23 mouse cellular contexts compared by ENCODE assay signal in genomic region chr4:88875435-88876095, GRCm38 (mm10). TPM values are rescaled to one million over a fixed set of nuclear protein-coding genes. Genes with fewer than 3 reads are reported as not detected.
DNase-seq lines count a peak whose midpoint lies in the region; ATAC-seq and TF ChIP-seq lines count a peak whose summit lies in the region.
"Had no signal": no experiment of that assay in that cellular context is flagged by ENCODE, and none has a peak within 500 bp of the region (broad histone marks: within the 10 kb centered on the region; RNA-seq: fewer than 3 reads in every experiment).

No protein-coding gene starts in this region.

- H3K4me2 ChIP-seq in stomach, embryonic 16.5 days (ENCODE audit: low read depth, low read length): no peak overlapping the region
- H3K4me2 ChIP-seq in stomach, postnatal 0 days (replicated peaks; ENCODE audit: low read depth): no peak overlapping the region
- H3K4me2 ChIP-seq in liver, embryonic 16.5 days (ENCODE audit: low read depth, low read length): 0 out of 2 replicates have a peak overlapping the region, but pooled peaks have one; percentile 17
- no peak overlapping the region for H3K4me2 ChIP-seq in hindbrain, embryonic 13.5 days
- H3K4me2 ChIP-seq: heart, embryonic 15.5 days; midbrain, embryonic 13.5 days; stomach, embryonic 15.5 days had no signal

- no peaks in the 10 kb centered on the region for H3K36me3 ChIP-seq in stomach, embryonic 16.5 days (ENCODE audit: control insufficient read depth, insufficient read depth, low read length)
- no peaks in the 10 kb centered on the region for H3K36me3 ChIP-seq in stomach, postnatal 0 days (ENCODE audit: control insufficient read depth, insufficient read depth, low read length)
- no peaks in the 10 kb centered on the region for H3K36me3 ChIP-seq in liver, embryonic 16.5 days (ENCODE audit: control insufficient read depth, insufficient read depth)
- no peaks in the 10 kb centered on the region for H3K36me3 ChIP-seq in hindbrain, embryonic 13.5 days
- H3K36me3 ChIP-seq: heart, embryonic 15.5 days; limb, embryonic 10.5 days; midbrain, embryonic 13.5 days; stomach, embryonic 15.5 days had no signal

- no peak overlapping the region for H3K27ac ChIP-seq in stomach, embryonic 16.5 days (ENCODE audit: low read length)
- no peak overlapping the region for H3K27ac ChIP-seq in stomach, postnatal 0 days (replicated peaks)
- H3K27ac ChIP-seq in liver, embryonic 16.5 days (ENCODE audit: low read length): no peak overlapping the region
- H3K27ac ChIP-seq in hindbrain, embryonic 13.5 days: no peak overlapping the region
- H3K27ac ChIP-seq: heart, adult 2 months; heart, embryonic 15.5 days; limb, embryonic 10.5 days; midbrain, embryonic 13.5 days; stomach, embryonic 15.5 days had no signal

- H3K27me3 ChIP-seq in stomach, embryonic 16.5 days (ENCODE audit: control insufficient read depth, insufficient read depth, low read length): no peaks in the 10 kb centered on the region
- no peaks in the 10 kb centered on the region for H3K27me3 ChIP-seq in stomach, postnatal 0 days (ENCODE audit: control insufficient read depth, insufficient read depth, low read length)
- H3K27me3 ChIP-seq in liver, embryonic 16.5 days (ENCODE audit: control insufficient read depth, insufficient read depth, low read depth, low read length): no peaks in the 10 kb centered on the region
- 0 out of 2 replicates have a peak, but pooled peaks cover 11% of the 10 kb centered on the region for H3K27me3 ChIP-seq in hindbrain, embryonic 13.5 days
- H3K27me3 ChIP-seq: heart, embryonic 15.5 days; stomach, embryonic 15.5 days had no signal

- H3K9me3 ChIP-seq in stomach, embryonic 16.5 days (replicated peaks; ENCODE audit: control insufficient read depth, low read length): no peaks in the 10 kb centered on the region
- H3K9me3 ChIP-seq in stomach, postnatal 0 days (ENCODE audit: control insufficient read depth, low read length): no peaks in the 10 kb centered on the region
- no peaks in the 10 kb centered on the region for H3K9me3 ChIP-seq in liver, embryonic 16.5 days (replicated peaks; ENCODE audit: control insufficient read depth, low read length)
- no peaks in the 10 kb centered on the region for H3K9me3 ChIP-seq in hindbrain, embryonic 13.5 days
- H3K9me3 ChIP-seq: heart, embryonic 15.5 days; limb, embryonic 10.5 days; midbrain, embryonic 13.5 days; stomach, embryonic 15.5 days had no signal

- no peak overlapping the region for H3K9ac ChIP-seq in stomach, embryonic 16.5 days (ENCODE audit: low read length)
- H3K9ac ChIP-seq in stomach, postnatal 0 days (ENCODE audit: low read length): no peak overlapping the region
- H3K9ac ChIP-seq in liver, embryonic 16.5 days (ENCODE audit: low read depth, low read length): 0 out of 2 replicates have a peak overlapping the region, but pooled peaks have one; percentile 9
- H3K9ac ChIP-seq in hindbrain, embryonic 13.5 days: no peak overlapping the region
- H3K9ac ChIP-seq: heart, embryonic 15.5 days; midbrain, embryonic 13.5 days; stomach, embryonic 15.5 days had no signal

- ATAC-seq in stomach, embryonic 16.5 days (ENCODE audit: insufficient read depth, low FRiP score): 0 out of 2 replicates have a peak, but pooled peaks have one; percentile 45
- ATAC-seq in stomach, postnatal 0 days (ENCODE audit: low FRiP score, low TSS enrichment): no peak
- peak; percentile 41 for ATAC-seq in inflammation-experienced regulatory T-cells, adult 6 months
- peak; percentile 91 for ATAC-seq in liver, embryonic 16.5 days (ENCODE audit: low read depth)
- no peak for ATAC-seq in hindbrain, embryonic 13.5 days (ENCODE audit: low FRiP score)
- ATAC-seq: midbrain, embryonic 13.5 days had no signal

- DNase-seq in stomach, postnatal 0 days (ENCODE audit: low spot score): no peak
- no peak for DNase-seq in embryo, embryonic 9.5 days (ENCODE audit: extremely low spot score)
- DNase-seq in left cerebral cortex, adult 9 months (ENCODE audit: low spot score in 2 of 2): no peak
- no peak for DNase-seq in right cerebral cortex, adult 18-20 months
- DNase-seq: cerebellum, adult 11 months; cerebellum, postnatal 36 days; gastrocnemius, postnatal 14 days; heart, adult 2 months; lung, adult 2 months; lung, postnatal 36 days; thymus, postnatal 14 days had no signal

- no peak for TF ChIP-seq EP300 in stomach, postnatal 0 days (optimal IDR thresholded peaks at IDR 0.05)

- TF ChIP-seq CTCF in stomach, postnatal 0 days (IDR thresholded peaks at IDR 0.05; ENCODE audit: low read depth): no peak

- H3K4me3 ChIP-seq in stomach, embryonic 16.5 days (replicated peaks; ENCODE audit: low read length): no peak overlapping the region
- no peak overlapping the region for H3K4me3 ChIP-seq in stomach, postnatal 0 days (ENCODE audit: low read depth, low read length)
- no peak overlapping the region for H3K4me3 ChIP-seq in liver, embryonic 16.5 days (ENCODE audit: low read depth, low read length)
- no peak overlapping the region for H3K4me3 ChIP-seq in hindbrain, embryonic 13.5 days
- H3K4me3 ChIP-seq: heart, adult 2 months; heart, embryonic 15.5 days; limb, embryonic 10.5 days; midbrain, embryonic 13.5 days; stomach, embryonic 15.5 days had no signal

- no peaks in the 10 kb centered on the region for H3K4me1 ChIP-seq in stomach, embryonic 16.5 days (ENCODE audit: control insufficient read depth, insufficient read depth, low read length)
- no peaks in the 10 kb centered on the region for H3K4me1 ChIP-seq in stomach, postnatal 0 days (replicated peaks; ENCODE audit: control insufficient read depth, insufficient read depth)
- peaks cover 25% of the 10 kb centered on the region for H3K4me1 ChIP-seq in liver, embryonic 16.5 days (ENCODE audit: control insufficient read depth, low read depth, low read length)
- no peaks in the 10 kb centered on the region for H3K4me1 ChIP-seq in hindbrain, embryonic 13.5 days (replicated peaks)
- H3K4me1 ChIP-seq: heart, embryonic 15.5 days; limb, embryonic 10.5 days; midbrain, embryonic 13.5 days had no signal

- WGBS in stomach, embryonic 16.5 days: 69% methylated on average over 4 of the region's 4 CpGs
- 68% methylated on average over 3 of the region's 4 CpGs for WGBS in stomach, postnatal 0 days
- whole genome bisulfite sequencing in liver, embryonic 16.5 days (ENCODE audit: insufficient replicate concordance): 12% methylated on average over 3 of the region's 4 CpGs
- 93% methylated on average over 3 of the region's 4 CpGs for WGBS in hindbrain, embryonic 13.5 days

RNA-seq across cellular contexts. Expression of gene Ifne, which starts 4.4 kb away (rescaled TPM):
- polyA plus RNA-seq in stomach, embryonic 16.5 days (2015; fragmentation: Nextera tagmentation; extraction: Ambion mirVana): not detected in 2 replicates
- polyA plus RNA-seq in stomach, postnatal 0 days (2015; fragmentation: Nextera tagmentation; extraction: Ambion mirVana): 0.85 and 1.1 TPM in 2 replicates
- polyA plus RNA-seq in inflammation-experienced regulatory T-cells, adult 6 months (2017; shearing (Covaris generic)): not detected
- not detected in 2 replicates for polyA plus RNA-seq in liver, embryonic 16.5 days (2015; fragmentation: Nextera tagmentation; extraction: Ambion mirVana)
- not detected in 2 replicates for polyA plus RNA-seq in hindbrain, embryonic 13.5 days (2015; fragmentation: Nextera tagmentation; extraction: Ambion mirVana)
- polyA plus RNA-seq: embryonic facial prominence, embryonic 11.5 days; heart, adult 2 months; heart, embryonic 15.5 days; intestine, embryonic 14.5 days; kidney, embryonic 16.5 days; limb, embryonic 10.5 days; lung, adult 2 months; midbrain, embryonic 13.5 days; spleen, adult 2 months; stomach, embryonic 15.5 days had no signal

RNA-seq across cellular contexts. Expression of gene Ifna1, which starts 25.7 kb away (rescaled TPM):
- not detected in 2 replicates for polyA plus RNA-seq in stomach, embryonic 16.5 days (2015; fragmentation: Nextera tagmentation; extraction: Ambion mirVana)
- not detected in 2 replicates for polyA plus RNA-seq in stomach, postnatal 0 days (2015; fragmentation: Nextera tagmentation; extraction: Ambion mirVana)
- polyA plus RNA-seq in inflammation-experienced regulatory T-cells, adult 6 months (2017; shearing (Covaris generic)): not detected
- polyA plus RNA-seq in liver, embryonic 16.5 days (2015; fragmentation: Nextera tagmentation; extraction: Ambion mirVana): not detected in 2 replicates
- polyA plus RNA-seq in hindbrain, embryonic 13.5 days (2015; fragmentation: Nextera tagmentation; extraction: Ambion mirVana): not detected in 2 replicates
- polyA plus RNA-seq: embryonic facial prominence, embryonic 11.5 days; heart, adult 2 months; heart, embryonic 15.5 days; intestine, embryonic 14.5 days; kidney, embryonic 16.5 days; limb, embryonic 10.5 days; lung, adult 2 months; midbrain, embryonic 13.5 days; spleen, adult 2 months; stomach, embryonic 15.5 days had no signal

RNA-seq across cellular contexts. Expression of gene Ifna4, which starts 33.9 kb away (rescaled TPM):
- polyA plus RNA-seq in stomach, embryonic 16.5 days (2015; fragmentation: Nextera tagmentation; extraction: Ambion mirVana): not detected in 2 replicates
- polyA plus RNA-seq in stomach, postnatal 0 days (2015; fragmentation: Nextera tagmentation; extraction: Ambion mirVana): not detected in 2 replicates
- polyA plus RNA-seq in inflammation-experienced regulatory T-cells, adult 6 months (2017; shearing (Covaris generic)): under 1 TPM in 1 of 3 experiments, not detected in 2; 0.63 TPM
- polyA plus RNA-seq in liver, embryonic 16.5 days (2015; fragmentation: Nextera tagmentation; extraction: Ambion mirVana): not detected in 2 replicates
- not detected in 2 replicates for polyA plus RNA-seq in hindbrain, embryonic 13.5 days (2015; fragmentation: Nextera tagmentation; extraction: Ambion mirVana)
- polyA plus RNA-seq: embryonic facial prominence, embryonic 11.5 days; heart, adult 2 months; heart, embryonic 15.5 days; intestine, embryonic 14.5 days; kidney, embryonic 16.5 days; limb, embryonic 10.5 days; lung, adult 2 months; midbrain, embryonic 13.5 days; spleen, adult 2 months; stomach, embryonic 15.5 days had no signal

RNA-seq across cellular contexts. Expression of gene Ifna5, which starts 40.2 kb away (rescaled TPM):
- polyA plus RNA-seq in stomach, embryonic 16.5 days (2015; fragmentation: Nextera tagmentation; extraction: Ambion mirVana): not detected in 2 replicates
- not detected in 2 replicates for polyA plus RNA-seq in stomach, postnatal 0 days (2015; fragmentation: Nextera tagmentation; extraction: Ambion mirVana)
- not detected for polyA plus RNA-seq in inflammation-experienced regulatory T-cells, adult 6 months (2017; shearing (Covaris generic))
- not detected in 2 replicates for polyA plus RNA-seq in liver, embryonic 16.5 days (2015; fragmentation: Nextera tagmentation; extraction: Ambion mirVana)
- polyA plus RNA-seq in hindbrain, embryonic 13.5 days (2015; fragmentation: Nextera tagmentation; extraction: Ambion mirVana): not detected in 2 replicates
- polyA plus RNA-seq: embryonic facial prominence, embryonic 11.5 days; heart, adult 2 months; heart, embryonic 15.5 days; intestine, embryonic 14.5 days; kidney, embryonic 16.5 days; limb, embryonic 10.5 days; lung, adult 2 months; midbrain, embryonic 13.5 days; spleen, adult 2 months; stomach, embryonic 15.5 days had no signal

RNA-seq across cellular contexts. Expression of gene Ifna6, which starts 48.3 kb away (rescaled TPM):
- polyA plus RNA-seq in stomach, embryonic 16.5 days (2015; fragmentation: Nextera tagmentation; extraction: Ambion mirVana): not detected in 2 replicates
- polyA plus RNA-seq in stomach, postnatal 0 days (2015; fragmentation: Nextera tagmentation; extraction: Ambion mirVana): not detected in 2 replicates
- polyA plus RNA-seq in inflammation-experienced regulatory T-cells, adult 6 months (2017; shearing (Covaris generic)): not detected
- not detected in 2 replicates for polyA plus RNA-seq in liver, embryonic 16.5 days (2015; fragmentation: Nextera tagmentation; extraction: Ambion mirVana)
- not detected in 2 replicates for polyA plus RNA-seq in hindbrain, embryonic 13.5 days (2015; fragmentation: Nextera tagmentation; extraction: Ambion mirVana)
- polyA plus RNA-seq: embryonic facial prominence, embryonic 11.5 days; heart, adult 2 months; heart, embryonic 15.5 days; intestine, embryonic 14.5 days; kidney, embryonic 16.5 days; limb, embryonic 10.5 days; lung, adult 2 months; midbrain, embryonic 13.5 days; spleen, adult 2 months; stomach, embryonic 15.5 days had no signal

Comparison
In these comparisons a context has a peak if more than half of its experiments do, and no peak if none do; other contexts are left out.
1. ATAC-seq: peak in stomach, embryonic 16.5 days (single experiment), inflammation-experienced regulatory T-cells, adult 6 months (single experiment) and liver, embryonic 16.5 days (single experiment); none in stomach, postnatal 0 days (single experiment) and hindbrain, embryonic 13.5 days (single experiment).